Mouse (Mus musculus): Measurements from ENCODE around the gene Pgd.

GRCm38 (mm10) chr4:149154859-149155258, 11.7 kb downstream of the Pgd start:
- TF ChIP-seq CTCF (IDR thresholded peaks at IDR 0.05; ENCODE audit: borderline replicate concordance, control insufficient read depth, extremely low read depth, insufficient read depth, low read length, poor library complexity) (no peak), POLR2A (IDR thresholded peaks at IDR 0.05; ENCODE audit: control insufficient read depth, extremely low read depth, insufficient read depth, low read length, poor library complexity) (no peak)

All from thymus, adult 2 months (tissue).